Mouse (Mus musculus) kidney, postnatal 36 days (tissue): ENCODE measurements around the gene Inha.

Experiments
- DNase-seq, 2 experiments: peaks; one replicate each; pipeline ENCODE4 v3.0.0; 2021 to 2022; ENCODE audit warnings: mixed read lengths in 2 of 2

Gene Inha

GRCm38 (mm10) chr1:75521321-75522031, 14.6 kb downstream of the Inha start, which contains the start of gene Stk11ip:
Gene Stk11ip (plus strand): TSS chr1:75521529.
- DNase-seq, result peak; percentile 96 to 97

- DNase-seq, result no peak
These were observed 17.8 kb downstream of the Inha start for GRCm38 (mm10) chr1:75524679-75525078.

DNA sequence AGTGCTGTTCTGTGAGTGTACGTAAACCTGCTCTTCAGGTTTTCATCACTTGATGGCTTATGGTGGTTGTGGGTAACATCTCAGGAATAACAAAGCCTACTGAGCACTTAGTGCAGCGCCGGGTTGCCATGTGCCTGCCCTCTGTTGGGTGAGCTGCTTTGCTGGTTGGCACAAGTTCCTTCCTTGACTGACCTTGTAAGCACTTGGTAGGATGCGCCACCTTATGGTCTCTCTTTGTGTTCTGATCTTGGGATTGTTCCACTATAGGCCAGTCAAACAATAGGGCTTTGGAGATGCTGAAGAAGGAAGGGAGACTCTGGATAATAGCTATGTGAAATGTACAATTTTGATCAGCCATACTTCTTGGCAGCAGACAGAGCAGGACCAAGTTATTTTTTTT, 23.7 kb downstream of the Inha start:
- DNase-seq, result no peak

DNA sequence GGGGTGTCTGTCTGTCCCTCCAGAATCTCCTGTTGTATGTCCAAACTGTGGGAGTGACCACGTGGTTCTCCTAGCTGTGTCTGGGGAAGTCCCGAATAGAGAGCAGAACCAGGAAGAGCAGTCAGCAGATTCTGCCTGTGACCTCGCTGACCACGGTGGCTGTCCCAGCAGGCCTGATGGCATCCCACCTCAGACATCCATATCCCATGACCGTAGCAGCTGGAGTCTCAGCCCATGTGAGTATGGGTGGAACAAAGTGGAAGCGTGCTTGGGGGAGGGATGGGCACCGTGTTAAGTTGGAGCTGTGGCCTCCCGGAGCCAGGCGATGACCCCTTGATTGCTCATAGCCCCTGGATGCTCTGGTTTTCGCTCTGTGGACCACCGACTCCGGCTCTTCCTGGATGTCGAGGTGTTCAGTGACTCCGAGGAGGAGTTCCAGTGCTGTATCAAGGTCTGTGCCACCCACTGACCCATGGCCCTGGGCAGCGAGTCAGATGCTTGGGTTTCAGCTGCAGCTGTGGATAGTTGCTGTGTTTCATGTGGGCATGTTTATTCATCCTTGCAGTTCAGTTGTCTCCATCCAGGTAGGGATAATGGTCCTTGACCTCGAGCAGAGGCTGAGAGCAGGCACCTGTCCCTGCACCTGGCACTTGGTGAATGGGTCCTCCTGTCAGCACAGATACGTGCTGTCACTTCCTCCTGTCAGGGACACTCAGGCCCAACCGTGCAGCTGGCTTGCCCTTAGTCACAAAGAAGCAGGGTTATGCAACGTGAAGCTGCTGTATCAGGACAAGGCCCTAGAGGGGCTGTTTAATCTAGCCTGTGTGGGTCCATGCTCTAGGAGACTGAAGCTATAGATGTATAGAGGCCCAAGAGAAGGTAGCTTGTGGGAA, 25.6 kb downstream of the Inha start:
- DNase-seq, result no peak

DNA sequence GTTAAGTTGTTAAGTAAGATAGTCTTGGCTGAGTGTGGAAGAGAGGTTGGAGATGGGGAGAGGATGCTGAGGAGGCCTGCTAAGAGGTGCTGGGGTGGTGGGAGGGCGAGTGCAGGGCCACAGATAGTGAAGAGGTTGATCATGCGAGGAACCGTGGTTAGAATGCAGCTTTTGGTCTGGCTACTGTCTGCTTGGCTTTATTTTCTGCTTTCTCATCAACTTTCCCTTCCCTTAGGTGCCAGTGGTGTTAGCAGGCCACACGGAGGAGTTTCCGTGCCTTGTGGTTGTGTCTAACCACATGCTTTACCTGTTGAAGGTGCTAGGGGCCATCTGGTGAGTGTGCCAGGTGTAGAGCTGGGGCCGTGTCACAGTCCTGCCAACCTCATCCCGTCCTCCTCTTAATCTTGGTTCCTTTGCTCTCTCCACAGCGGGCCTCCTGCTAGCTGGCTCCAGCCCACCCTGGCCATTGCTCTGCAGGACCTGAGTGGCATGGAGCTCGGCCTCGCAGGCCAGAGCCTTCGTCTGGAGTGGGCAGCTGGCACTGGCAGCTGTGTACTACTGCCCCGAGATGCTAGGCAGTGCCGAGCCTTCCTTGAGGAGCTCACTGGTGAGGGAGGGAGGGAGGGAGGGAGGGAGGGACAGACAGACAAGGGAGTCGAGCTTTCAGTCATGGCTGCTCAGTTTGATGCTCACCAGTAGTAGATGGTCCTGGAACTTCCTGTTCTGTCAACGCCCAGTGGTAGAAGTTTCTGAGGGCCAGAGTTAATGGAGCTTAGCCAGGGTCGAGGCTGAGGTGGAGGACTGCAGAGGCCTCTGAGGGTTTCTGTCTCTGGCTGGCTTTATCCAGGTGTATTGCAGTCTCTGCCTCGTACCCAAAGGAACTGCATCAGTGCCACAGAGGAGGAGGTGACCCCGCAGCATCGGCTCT, 26.7 kb downstream of the Inha start:
- DNase-seq, result no peak

DNA sequence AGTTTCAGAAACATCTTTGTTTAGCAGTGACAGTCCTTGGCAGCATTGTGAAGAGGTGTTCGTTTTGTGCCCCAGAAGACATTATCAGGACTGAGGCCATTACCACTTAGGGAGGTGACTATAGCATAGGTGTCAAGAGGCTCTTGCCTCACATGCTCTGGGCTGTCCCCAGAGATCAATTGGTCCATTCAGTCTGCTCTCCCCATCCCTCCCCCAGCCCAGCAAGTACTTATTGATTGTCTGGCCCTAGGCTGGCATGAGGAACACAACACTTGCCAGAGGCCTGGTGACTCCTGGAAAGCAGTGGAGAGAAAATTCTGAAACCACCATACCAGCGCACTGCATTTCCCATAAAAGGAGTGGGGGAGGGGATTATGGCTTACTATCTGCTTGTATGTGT, 30.7 kb downstream of the Inha start:
- no peak for DNase-seq

GRCm38 (mm10) chr1:75538597-75539190, 31.8 kb downstream of the Inha start:
- no peak for DNase-seq

- DNase-seq, result peak in 1 of 2 experiments; percentile 41
These were observed 34.6 kb downstream of the Inha start for GRCm38 (mm10) chr1:75541496-75541895.

DNA sequence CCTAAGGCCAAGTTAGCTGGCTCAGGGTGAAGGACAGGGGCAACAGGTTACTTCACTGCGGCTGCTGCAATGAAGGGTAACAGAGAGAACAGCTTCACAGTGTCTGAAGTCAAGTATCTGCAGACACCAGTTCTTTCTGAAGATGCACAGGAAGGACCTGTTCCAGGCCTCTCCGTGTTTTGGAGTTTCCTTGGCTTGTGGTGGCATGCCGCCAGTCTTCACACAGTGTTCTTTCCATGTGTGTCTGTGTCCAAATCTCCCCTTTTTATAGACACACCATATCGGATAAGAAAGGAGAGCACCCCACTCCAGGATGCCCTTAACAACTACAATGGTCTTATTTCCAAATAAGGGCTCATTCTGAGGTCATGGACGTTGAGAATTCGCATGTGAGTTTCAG, 37.5 kb downstream of the Inha start:
- DNase-seq, result no peak

- DNase-seq, result peak; percentile 44 to 79
These were observed 39.4 kb downstream of the Inha start, which contains the start of gene Slc4a3 for GRCm38 (mm10) chr1:75545965-75546956. Gene Slc4a3 (plus strand): TSS chr1:75546266.

DNA sequence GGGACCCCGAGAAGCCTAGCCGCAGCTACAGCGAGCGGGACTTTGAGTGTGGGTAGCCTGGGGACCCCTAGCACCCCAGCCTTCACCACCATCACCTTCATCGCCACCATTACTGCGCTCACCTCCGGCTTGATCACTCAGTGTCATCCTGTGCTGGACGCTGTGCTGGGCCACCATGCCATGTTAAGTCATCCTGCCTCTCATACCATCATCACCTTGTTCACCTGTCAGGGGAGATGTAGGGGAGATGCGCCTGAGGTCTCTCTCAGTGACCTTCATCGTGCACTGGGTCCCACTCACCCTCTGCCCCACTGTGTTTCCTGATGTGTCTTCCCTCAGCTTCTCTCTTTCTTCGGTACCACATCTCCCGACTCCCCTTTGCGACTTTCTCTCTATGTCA, 40.5 kb downstream of the Inha start:
- no peak for DNase-seq

GRCm38 (mm10) chr1:75548083-75548482, 41.2 kb downstream of the Inha start:
- no peak for DNase-seq

- DNase-seq, result no peak
These were observed 42.0 kb downstream of the Inha start for GRCm38 (mm10) chr1:75548871-75549270.

GRCm38 (mm10) chr1:75549289-75550279, 42.7 kb downstream of the Inha start:
- no peak for DNase-seq

- DNase-seq, result no peak
These were observed 43.7 kb downstream of the Inha start for GRCm38 (mm10) chr1:75550586-75550985.

- DNase-seq, result no peak
These were observed 48.8 kb downstream of the Inha start for GRCm38 (mm10) chr1:75555680-75556079.

DNA sequence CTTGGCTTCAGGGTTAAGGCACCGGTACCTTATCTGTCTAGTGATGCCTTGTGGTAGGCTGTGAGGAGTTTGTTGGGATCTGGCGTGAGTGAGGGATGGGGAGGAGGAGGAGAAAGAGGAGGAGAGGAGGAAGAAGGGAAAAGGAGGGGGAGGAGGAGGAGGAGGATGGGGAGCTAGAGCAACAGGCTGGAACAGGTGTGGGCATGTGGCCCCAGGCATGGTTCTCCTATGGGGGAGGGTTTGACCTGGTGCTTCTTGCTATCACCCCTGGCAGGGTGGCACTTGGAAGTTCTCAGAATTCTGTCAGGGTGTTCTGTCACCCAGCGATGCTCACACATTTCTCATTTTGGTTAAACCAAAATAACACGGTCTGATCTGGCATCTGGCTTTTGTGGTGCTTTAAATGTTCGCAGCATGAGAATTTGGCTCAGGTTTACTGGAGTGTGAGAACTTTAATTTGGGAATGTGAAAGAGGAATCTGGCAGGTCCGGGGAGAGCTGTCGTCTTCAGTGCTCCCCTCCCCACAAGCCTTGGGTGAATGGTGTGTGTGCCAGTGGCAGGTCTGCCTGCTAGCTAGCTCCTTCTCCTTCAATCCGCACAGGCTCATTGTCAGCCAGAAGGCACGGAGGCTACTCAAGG, 49.4 kb downstream of the Inha start:
- DNase-seq, result no peak

DNA sequence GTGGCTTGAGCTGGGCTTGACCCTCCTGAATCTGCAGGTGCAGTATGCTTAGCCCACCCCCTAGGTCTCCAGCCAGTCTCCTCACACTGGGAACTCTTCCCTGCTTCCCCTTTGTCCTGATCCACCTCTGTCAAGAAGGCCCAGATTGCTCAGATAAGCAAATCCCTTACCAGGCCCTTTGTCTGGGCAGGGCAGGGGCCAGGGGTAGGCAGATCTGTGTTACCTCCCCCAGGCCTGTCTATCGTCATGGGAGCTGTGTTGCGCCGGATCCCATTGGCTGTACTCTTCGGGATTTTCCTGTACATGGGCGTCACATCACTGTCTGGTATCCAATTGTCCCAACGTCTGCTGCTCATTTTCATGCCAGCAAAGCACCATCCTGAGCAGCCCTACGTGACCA, 50.2 kb downstream of the Inha start:
- no peak for DNase-seq
